In genomic region chr2:26156191-26156977, GRCm38 (mm10) we compare ENCODE assay signal across 14 mouse cellular contexts. TPM values are rescaled to one million over a fixed set of nuclear protein-coding genes. Genes with fewer than 3 reads are reported as not detected.
DNase-seq lines count a peak whose midpoint lies in the region; ATAC-seq and TF ChIP-seq lines count a peak whose summit lies in the region.
"Had no signal": no experiment of that assay in that cellular context is flagged by ENCODE, and none has a peak within 500 bp of the region (broad histone marks: within the 10 kb centered on the region; RNA-seq: fewer than 3 reads in every experiment).

No protein-coding gene starts in this region.

- H3K27me3 ChIP-seq in hindbrain, embryonic 14.5 days (ENCODE audit: control insufficient read depth, insufficient read depth, low read length) = no peaks in the 10 kb centered on the region
- H3K27me3 ChIP-seq in midbrain, postnatal 0 days (ENCODE audit: insufficient read depth, low read length) = no peaks in the 10 kb centered on the region
- H3K27me3 ChIP-seq: limb, embryonic 15.5 days had no signal

- no peaks in the 10 kb centered on the region for H3K36me3 ChIP-seq in hindbrain, embryonic 14.5 days (replicated peaks; ENCODE audit: control insufficient read depth, insufficient read depth)
- H3K36me3 ChIP-seq in midbrain, postnatal 0 days (ENCODE audit: insufficient read depth, low read length) = no peaks in the 10 kb centered on the region
- H3K36me3 ChIP-seq: limb, embryonic 15.5 days had no signal

- no peaks in the 10 kb centered on the region for H3K9me3 ChIP-seq in hindbrain, embryonic 14.5 days (ENCODE audit: control insufficient read depth, low read length)
- no peaks in the 10 kb centered on the region for H3K9me3 ChIP-seq in midbrain, postnatal 0 days (ENCODE audit: low read length)
- H3K9me3 ChIP-seq: limb, embryonic 15.5 days had no signal

- TF ChIP-seq CTCF in left cerebral cortex, adult 2 months (IDR thresholded peaks at IDR 0.05) = no peak
- TF ChIP-seq CTCF in midbrain, postnatal 0 days (IDR thresholded peaks at IDR 0.05) = peak; percentile 52

- H3K4me3 ChIP-seq in left cerebral cortex, adult 2 months = no peak overlapping the region
- no peak overlapping the region for H3K4me3 ChIP-seq in hindbrain, embryonic 14.5 days (replicated peaks; ENCODE audit: low read length)
- no peak overlapping the region for H3K4me3 ChIP-seq in midbrain, postnatal 0 days (ENCODE audit: low read depth, low read length)
- H3K4me3 ChIP-seq: limb, embryonic 15.5 days had no signal

- intact Hi-C loops in left cerebral cortex, postnatal 25 days (cut with DNase I) = loop anchor here (10.0 kb wide), 1 partner anchor 408 kb away; no protein-coding TSS in a partner anchor
- intact Hi-C loops in left cerebral cortex, adult 2 months (cut with DNase I) = loop anchor here (10.0 kb wide), 1 partner anchor 408 kb away; no protein-coding TSS in a partner anchor

- peaks cover 26% of the 10 kb centered on the region for H3K4me1 ChIP-seq in hindbrain, embryonic 14.5 days (replicated peaks; ENCODE audit: control insufficient read depth, insufficient read depth, low read length)
- peaks cover 8% of the 10 kb centered on the region for H3K4me1 ChIP-seq in midbrain, postnatal 0 days (ENCODE audit: insufficient read depth, low read length)
- H3K4me1 ChIP-seq: limb, embryonic 15.5 days had no signal

- no peak overlapping the region for H3K9ac ChIP-seq in hindbrain, embryonic 14.5 days
- H3K9ac ChIP-seq in midbrain, postnatal 0 days (replicated peaks; ENCODE audit: low read length, poor library complexity, severe bottlenecking) = no peak overlapping the region
- H3K9ac ChIP-seq: limb, embryonic 15.5 days had no signal

- 29% methylated on average over 10 of the region's 10 CpGs for WGBS in hindbrain, embryonic 14.5 days
- WGBS in midbrain, postnatal 0 days = 32% methylated on average over 10 of the region's 10 CpGs

- peak; percentile 64 for ATAC-seq in hindbrain, embryonic 14.5 days (ENCODE audit: low FRiP score)
- peak; percentile 71; the same call in 1 of the 2 replicates for ATAC-seq in midbrain, postnatal 0 days (ENCODE audit: low FRiP score)
- ATAC-seq: lung, postnatal 0 days had no signal

- DNase-seq in left cerebral cortex, postnatal 25 days (ENCODE audit: low spot score in 2 of 2) = peak; percentile 15 to 45
- no peak for DNase-seq in left cerebral cortex, adult 2 months (ENCODE audit: extremely low spot score in 1 of 2, low spot score in 2 of 2)
- peak; percentile 36 for DNase-seq in brain, embryonic 18.5 days (ENCODE audit: low read depth, low spot score)
- peak; percentile 76 for DNase-seq in hindbrain, embryonic 14.5 days (ENCODE audit: low spot score)
- peak; percentile 71 for DNase-seq in midbrain, postnatal 0 days (ENCODE audit: low spot score)
- DNase-seq in kidney, postnatal 10 days = no peak
- no peak for DNase-seq in spleen, postnatal 10 days (ENCODE audit: low spot score in 2 of 2)
- DNase-seq: adrenal gland, adult 8-10 months; kidney, adult 2 months had no signal

- no peak overlapping the region for H3K27ac ChIP-seq in left cerebral cortex, adult 2 months
- H3K27ac ChIP-seq in hindbrain, embryonic 14.5 days = peak overlapping the region; percentile 78
- H3K27ac ChIP-seq in midbrain, postnatal 0 days (ENCODE audit: low read depth, low read length) = peak overlapping the region; percentile 74
- H3K27ac ChIP-seq: limb, embryonic 15.5 days had no signal

- peak overlapping the region; percentile 23; the same call in 1 of the 2 replicates for H3K4me2 ChIP-seq in hindbrain, embryonic 14.5 days (replicated peaks)
- no peak overlapping the region for H3K4me2 ChIP-seq in midbrain, postnatal 0 days (ENCODE audit: low read depth, low read length, poor library complexity, severe bottlenecking)
- H3K4me2 ChIP-seq: limb, embryonic 15.5 days had no signal

RNA-seq across cellular contexts. Expression of gene Nacc2, which starts 33.4 kb away (rescaled TPM):
- 10 to 100 TPM; 64.8 to 75.2 TPM for total RNA-seq in left cerebral cortex, postnatal 25 days (2021)
- 10 to 100 TPM; 64.5 to 75.9 TPM for total RNA-seq in left cerebral cortex, adult 2 months (2021)
- 18.3 and 19.2 TPM in 2 replicates for polyA plus RNA-seq in hindbrain, embryonic 14.5 days (2014; fragmentation: Nextera tagmentation; extraction: Ambion mirVana)
- 35.2 and 40.7 TPM in 2 replicates for total RNA-seq in midbrain, postnatal 0 days (2014; rRNA removed)
- 21.4 and 23.9 TPM in 2 replicates for polyA plus RNA-seq in midbrain, postnatal 0 days (2015; fragmentation: Nextera tagmentation; extraction: Ambion mirVana)

RNA-seq across cellular contexts. Expression of gene Lhx3, which starts 51.7 kb away (rescaled TPM):
- total RNA-seq in left cerebral cortex, postnatal 25 days (2021) = under 1 TPM in 1 of 2 experiments, not detected in 1; 0.16 TPM
- under 1 TPM; 0.27 to 0.35 TPM for total RNA-seq in left cerebral cortex, adult 2 months (2021)
- polyA plus RNA-seq in hindbrain, embryonic 14.5 days (2014; fragmentation: Nextera tagmentation; extraction: Ambion mirVana) = 5.5 and 5.8 TPM in 2 replicates
- total RNA-seq in midbrain, postnatal 0 days (2014; rRNA removed) = 0.38 TPM in 1 of 2 replicates, not detected in the other
- 0.12 TPM in 1 of 2 replicates, not detected in the other for polyA plus RNA-seq in midbrain, postnatal 0 days (2015; fragmentation: Nextera tagmentation; extraction: Ambion mirVana)
- total RNA-seq: layer of hippocampus, postnatal 14 days had no signal
- polyA plus RNA-seq: heart, postnatal 0 days; kidney, adult 2 months; limb, embryonic 15.5 days; lung, postnatal 0 days; stomach, embryonic 14.5 days had no signal

Comparison
In these comparisons a context has a peak if more than half of its experiments do, and no peak if none do; other contexts are left out.
1. DNase-seq: peak in left cerebral cortex, postnatal 25 days (2 of 2), brain, embryonic 18.5 days (single experiment), hindbrain, embryonic 14.5 days (single experiment) and midbrain, postnatal 0 days (single experiment); none in left cerebral cortex, adult 2 months (0 of 2), kidney, postnatal 10 days (single experiment) and spleen, postnatal 10 days (0 of 2).